Mouse (Mus musculus): ENCODE results near the gene Hapln2.

Gene Hapln2

GRCm38 (mm10) chr3:87981894-87982835 is 45.2 kb downstream of the Hapln2 start:
- no peak for DNase-seq (ENCODE audit: low read depth, low spot score)

- DNase-seq (ENCODE audit: low read depth, low spot score): no peak
Measured at GRCm38 (mm10) chr3:87981214-87981760, 46.1 kb downstream of the Hapln2 start.

GRCm38 (mm10) chr3:87980728-87981127 is 46.7 kb downstream of the Hapln2 start:
- no peak for DNase-seq (ENCODE audit: low read depth, low spot score)

GRCm38 (mm10) chr3:87980085-87980484 is 47.3 kb downstream of the Hapln2 start:
- no peak for DNase-seq (ENCODE audit: low read depth, low spot score)

GRCm38 (mm10) chr3:87979493-87979892 is 47.9 kb downstream of the Hapln2 start:
- no peak for DNase-seq (ENCODE audit: low read depth, low spot score)

- peak; percentile 99 for DNase-seq (ENCODE audit: low read depth, low spot score)
Measured at GRCm38 (mm10) chr3:87974381-87974987, 52.9 kb downstream of the Hapln2 start.

GRCm38 (mm10) chr3:87973593-87974380 is 53.6 kb downstream of the Hapln2 start:
- no peak for DNase-seq (ENCODE audit: low read depth, low spot score)

- DNase-seq (ENCODE audit: low read depth, low spot score): no peak
Measured at GRCm38 (mm10) chr3:87972776-87973175, 54.6 kb downstream of the Hapln2 start.

GRCm38 (mm10) chr3:87972203-87972664 is 55.1 kb downstream of the Hapln2 start:
- no peak for DNase-seq (ENCODE audit: low read depth, low spot score)

Measured in ES-CJ7 (cell line).